Mouse (Mus musculus): ENCODE measurements around the gene Zc3h7a. TPM values are rescaled to one million over a fixed set of nuclear protein-coding genes. Genes with fewer than 3 reads are reported as not detected.

Gene Zc3h7a
- polyA plus RNA-seq, 1 experiment from 2014 or later = 79.1 TPM

GRCm38 (mm10) chr16:11090836-11091570, 85.2 kb downstream of the Zc3h7a start:
- ATAC-seq (replicated peaks; ENCODE audit: extremely low read depth, insufficient read depth, low FRiP score) = no peak
- Histone ChIP-seq H3K9ac (ENCODE audit: low read length) (no peak overlapping the region), H3K27ac (ENCODE audit: low read length) (no peak overlapping the region), H3K27me3 (ENCODE audit: control insufficient read depth, insufficient read depth, low read length) (no peaks in the 10 kb centered on the region), H3K4me3 (ENCODE audit: low read length) (no peak overlapping the region), H3K9me3 (replicated peaks; ENCODE audit: control insufficient read depth, low read length) (no peaks in the 10 kb centered on the region), H3K36me3 (ENCODE audit: control insufficient read depth, insufficient read depth) (peaks cover 37% of the 10 kb centered on the region), H3K4me2 (ENCODE audit: low read depth, low read length) (no peak overlapping the region), H3K4me1 (ENCODE audit: control insufficient read depth, insufficient read depth, low read length) (peaks cover 19% of the 10 kb centered on the region)
- 79% methylated on average over 10 of the region's 10 CpGs for WGBS

DNA sequence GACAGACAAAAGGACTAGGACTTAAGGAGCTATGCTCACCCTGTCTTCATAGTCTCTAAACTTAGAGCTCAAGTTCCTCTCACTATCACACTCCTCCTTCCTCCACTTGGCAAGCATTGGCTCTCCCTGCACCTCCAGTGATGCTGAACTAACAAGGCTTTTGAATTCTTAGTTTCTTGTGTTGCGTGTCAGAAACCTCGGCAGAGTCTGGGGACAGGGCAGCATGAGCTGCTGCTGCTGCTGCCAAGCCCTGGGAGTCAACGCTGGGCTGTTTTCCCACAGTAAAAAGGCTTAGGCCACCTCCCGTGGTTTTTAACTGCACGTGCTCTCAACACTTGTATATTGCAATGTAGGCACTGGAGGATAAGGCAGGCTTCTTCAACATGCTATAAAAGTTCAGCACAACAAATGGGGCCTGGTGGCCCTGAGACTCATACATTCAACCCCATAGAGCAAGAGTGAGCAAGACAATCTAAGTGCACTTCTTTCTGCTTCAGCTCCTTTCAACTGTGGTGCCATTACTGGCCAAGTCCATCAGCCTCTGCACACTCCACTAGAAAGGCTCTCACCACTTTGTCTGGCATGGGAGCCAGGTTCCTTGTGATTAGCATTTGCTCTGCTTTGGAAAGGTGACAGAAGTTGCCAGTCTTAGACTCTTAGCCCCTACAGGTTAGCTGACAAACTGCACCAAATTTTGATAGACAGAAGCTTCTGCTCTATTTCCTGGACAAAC, 89.2 kb downstream of the Zc3h7a start:
- Histone ChIP-seq H3K9ac (ENCODE audit: low read length) (no peak overlapping the region), H3K4me3 (ENCODE audit: low read length) (no peak overlapping the region), H3K4me2 (ENCODE audit: low read depth, low read length) (no peak overlapping the region), H3K36me3 (ENCODE audit: control insufficient read depth, insufficient read depth) (peaks cover 56% of the 10 kb centered on the region), H3K4me1 (ENCODE audit: control insufficient read depth, insufficient read depth, low read length) (peaks cover 7% of the 10 kb centered on the region; the same call in 1 of the 2 replicates), H3K27ac (ENCODE audit: low read length) (no peak overlapping the region), H3K9me3 (replicated peaks; ENCODE audit: control insufficient read depth, low read length) (no peaks in the 10 kb centered on the region), H3K27me3 (ENCODE audit: control insufficient read depth, insufficient read depth, low read length) (no peaks in the 10 kb centered on the region)
- ATAC-seq (replicated peaks; ENCODE audit: extremely low read depth, insufficient read depth, low FRiP score) = no peak
- WGBS = 80% methylated on average over 5 of the region's 5 CpGs

Small RNAs within 50 kb of the gene (microRNA-seq; reads per million reads assigned to microRNA genes)
- gene Gm23935 = 165 reads per million, percentile 58 among the genes with 10 or more reads in this experiment

Other genes starting within 250 kb of the Zc3h7a start
- 42.2 and 49.2 TPM in 2 replicates for gene Snn, start 115.4 kb downstream of the Zc3h7a start, polyA plus RNA-seq (2015; fragmentation: Nextera tagmentation; extraction: Ambion mirVana)
- gene Litaf, start 110.2 kb downstream of the Zc3h7a start, polyA plus RNA-seq (2015; fragmentation: Nextera tagmentation; extraction: Ambion mirVana) = 76.6 and 78.7 TPM in 2 replicates
- 28.6 and 29.6 TPM in 2 replicates for gene Txndc11, start 41.7 kb downstream of the Zc3h7a start, polyA plus RNA-seq (2015; fragmentation: Nextera tagmentation; extraction: Ambion mirVana)
- 113 and 144 TPM in 2 replicates for gene Rsl1d1, start 26.9 kb upstream of the Zc3h7a start, polyA plus RNA-seq (2015; fragmentation: Nextera tagmentation; extraction: Ambion mirVana)
- gene Gspt1, start 77.9 kb upstream of the Zc3h7a start, polyA plus RNA-seq (2015; fragmentation: Nextera tagmentation; extraction: Ambion mirVana) = 42.6 and 45.4 TPM in 2 replicates
- gene Tnfrsf17, start 137.4 kb upstream of the Zc3h7a start, polyA plus RNA-seq (2015; fragmentation: Nextera tagmentation; extraction: Ambion mirVana) = not detected in 2 replicates
- 7.2 and 8.2 TPM in 2 replicates for gene Snx29, start 146.5 kb upstream of the Zc3h7a start, polyA plus RNA-seq (2015; fragmentation: Nextera tagmentation; extraction: Ambion mirVana)

Measured in heart, embryonic 16.5 days (tissue).